Mouse (Mus musculus) embryonic facial prominence, embryonic 11.5 days (tissue): ENCODE data around the gene Enc1. TPM values are rescaled to one million over a fixed set of nuclear protein-coding genes. Genes with fewer than 3 reads are reported as not detected.

Experiments used
- ATAC-seq: fragments of 200-750 bp; cut with Nextera tagmentation; replicated peaks from 2 replicates; pipeline ENCODE4 v1.8.0; 2017; ENCODE audit warnings: low read depth; ENCODE audit not compliant: insufficient number of reproducible peaks, low FRiP score, low TSS enrichment
- DNase-seq: peaks from one replicate; pipeline ENCODE4 v3.0.0-alpha.2; 2015; ENCODE audit warnings: low spot score
- H3K27ac ChIP-seq: fragments of 300-500 bp; sonication (generic); replicated peaks from 2 replicates; pipeline ENCODE4 v1.5.1; 2014; ENCODE audit warnings: mild to moderate bottlenecking, low read depth, low read length, control low read depth
- H3K27me3 ChIP-seq: fragments of 300-500 bp; sonication (generic); 2 replicates; pipeline ENCODE4 v1.6.1; 2014; ENCODE audit warnings: mild to moderate bottlenecking, low read length, moderate library complexity, mixed read lengths; ENCODE audit not compliant: control insufficient read depth, insufficient read depth
- H3K36me3 ChIP-seq: fragments of 300-500 bp; sonication (generic); replicated peaks from 2 replicates; pipeline ENCODE4 v1.6.1; 2014; ENCODE audit warnings: low read depth, mild to moderate bottlenecking, low read length, moderate library complexity, mixed read lengths; ENCODE audit not compliant: control insufficient read depth, insufficient read depth
- H3K4me1 ChIP-seq: fragments of 300-500 bp; sonication (generic); 2 replicates; pipeline ENCODE4 v1.6.1; 2014; ENCODE audit warnings: low read length, mixed read lengths; ENCODE audit not compliant: control insufficient read depth, insufficient read depth
- H3K4me2 ChIP-seq: fragments of 300-500 bp; sonication (generic); 2 replicates; pipeline ENCODE4 v1.6.1; 2014; ENCODE audit warnings: low read depth, mild to moderate bottlenecking, control low read depth, low read length, moderate library complexity
- H3K4me3 ChIP-seq: fragments of 300-500 bp; sonication (generic); 2 replicates; pipeline ENCODE4 v1.5.1; 2014; ENCODE audit warnings: low read depth, low read length, control low read depth
- H3K9ac ChIP-seq: fragments of 300-500 bp; sonication (generic); replicated peaks from 2 replicates; pipeline ENCODE4 v1.6.1; 2014; ENCODE audit warnings: mild to moderate bottlenecking, control low read depth, low read length
- H3K9me3 ChIP-seq: fragments of 300-500 bp; sonication (generic); replicated peaks from 2 replicates; pipeline ENCODE4 v1.6.1; 2016; ENCODE audit warnings: mild to moderate bottlenecking, low read length, inconsistent platforms, mixed read lengths; ENCODE audit not compliant: control insufficient read depth
- WGBS: fragments of 180-500 bp; shearing (Covaris S2); extraction: QIAGEN DNeasy Blood & Tissue Kit; methylation state at CpG from one replicate; pipeline ENCODE4 v1.1.7; 2014; 5-methylcytosine and 5-hydroxymethylcytosine counted together
- polyA plus RNA-seq: library from polyadenylated mRNA; unstranded; fragments of >200 nt; fragmentation: Nextera tagmentation; extraction: Ambion mirVana; gene quantifications from 2 replicates; pipeline ENCODE4 v1.2.1, GENCODE M21; 2014

The Enc1 gene
- polyA plus RNA-seq, 1 experiment from 2014 or later = 8.3 TPM

GRCm38 (mm10) chr13:97271641-97272040 is 30.7 kb downstream of the Enc1 start:
- no peaks in the 10 kb centered on the region for H3K9me3 ChIP-seq
- 73% methylated on average over 6 of the region's 6 CpGs for WGBS
- H3K27me3 ChIP-seq = no peaks in the 10 kb centered on the region
- H3K9ac ChIP-seq = no peak overlapping the region
- H3K27ac ChIP-seq = no peak overlapping the region
- ATAC-seq = no peak
- H3K36me3 ChIP-seq = no peaks in the 10 kb centered on the region
- H3K4me1 ChIP-seq = no peaks in the 10 kb centered on the region
- no peak overlapping the region for H3K4me2 ChIP-seq
- H3K4me3 ChIP-seq = no peak overlapping the region
- no peak for DNase-seq

- H3K27me3 ChIP-seq = no peaks in the 10 kb centered on the region
- no peak overlapping the region for H3K4me2 ChIP-seq
- H3K27ac ChIP-seq = no peak overlapping the region
- no peak overlapping the region for H3K4me3 ChIP-seq
- no peak for DNase-seq
- H3K9ac ChIP-seq = no peak overlapping the region
- 64% methylated on average over 3 of the region's 3 CpGs for WGBS
- H3K36me3 ChIP-seq = no peaks in the 10 kb centered on the region
- no peaks in the 10 kb centered on the region for H3K9me3 ChIP-seq
- no peak for ATAC-seq
- no peaks in the 10 kb centered on the region for H3K4me1 ChIP-seq
Measured at GRCm38 (mm10) chr13:97274757-97275156, 33.9 kb downstream of the Enc1 start.

GRCm38 (mm10) chr13:97275482-97275881 is 34.6 kb downstream of the Enc1 start:
- DNase-seq (no peak), ATAC-seq (no peak)
- Histone ChIP-seq H3K4me1 (no peaks in the 10 kb centered on the region), H3K9me3 (no peaks in the 10 kb centered on the region), H3K9ac (no peak overlapping the region), H3K36me3 (no peaks in the 10 kb centered on the region), H3K27ac (no peak overlapping the region), H3K4me2 (no peak overlapping the region), H3K4me3 (no peak overlapping the region), H3K27me3 (no peaks in the 10 kb centered on the region)
- WGBS = 81% methylated on average over 10 of the region's 10 CpGs

- Histone ChIP-seq H3K36me3 (no peaks in the 10 kb centered on the region), H3K4me1 (no peaks in the 10 kb centered on the region; the same call in none of the 2 replicates), H3K9me3 (no peaks in the 10 kb centered on the region), H3K9ac (peak overlapping the region; percentile 4; the same call in 1 of the 2 replicates), H3K4me3 (no peak overlapping the region), H3K27ac (no peak overlapping the region), H3K4me2 (peak overlapping the region; percentile 32), H3K27me3 (peaks cover 2% of the 10 kb centered on the region; the same call in 1 of the 2 replicates)
- ATAC-seq (no peak), DNase-seq (peak; percentile 36)
- WGBS = 12% methylated on average over 26 of the region's 26 CpGs
Measured at GRCm38 (mm10) chr13:97282051-97282910, 41.4 kb downstream of the Enc1 start.

- H3K4me3 ChIP-seq = no peak overlapping the region
- ATAC-seq (no peak), DNase-seq (peak; percentile 35)
- H3K36me3 ChIP-seq = no peaks in the 10 kb centered on the region
- 4% methylated on average over 9 of the region's 9 CpGs for WGBS
- peaks cover 2% of the 10 kb centered on the region; the same call in 1 of the 2 replicates for H3K27me3 ChIP-seq
- H3K4me2 ChIP-seq = no peak overlapping the region
- no peak overlapping the region for H3K27ac ChIP-seq
- no peaks in the 10 kb centered on the region; the same call in none of the 2 replicates for H3K4me1 ChIP-seq
- H3K9me3 ChIP-seq = no peaks in the 10 kb centered on the region
- no peak overlapping the region for H3K9ac ChIP-seq
Measured at GRCm38 (mm10) chr13:97282911-97283281, 42.0 kb downstream of the Enc1 start.

GRCm38 (mm10) chr13:97287046-97287445 is 46.1 kb downstream of the Enc1 start:
- Histone ChIP-seq H3K4me3 (no peak overlapping the region), H3K4me2 (no peak overlapping the region), H3K4me1 (no peaks in the 10 kb centered on the region; the same call in none of the 2 replicates), H3K27me3 (peaks cover 2% of the 10 kb centered on the region; the same call in 1 of the 2 replicates), H3K9ac (no peak overlapping the region), H3K36me3 (no peaks in the 10 kb centered on the region), H3K9me3 (no peaks in the 10 kb centered on the region), H3K27ac (no peak overlapping the region)
- 84% methylated on average over 3 of the region's 3 CpGs for WGBS
- DNase-seq (no peak), ATAC-seq (no peak)

- no peak overlapping the region for H3K4me3 ChIP-seq
- no peak overlapping the region for H3K9ac ChIP-seq
- ATAC-seq = no peak
- H3K27ac ChIP-seq = no peak overlapping the region
- no peaks in the 10 kb centered on the region for H3K9me3 ChIP-seq
- H3K4me2 ChIP-seq = no peak overlapping the region
- H3K36me3 ChIP-seq = no peaks in the 10 kb centered on the region
- WGBS = 24% methylated on average over 3 of the region's 3 CpGs
- H3K27me3 ChIP-seq = no peaks in the 10 kb centered on the region
- H3K4me1 ChIP-seq = no peaks in the 10 kb centered on the region
- DNase-seq = peak; percentile 10
Measured at GRCm38 (mm10) chr13:97290747-97291146, 49.8 kb downstream of the Enc1 start.

GRCm38 (mm10) chr13:97291354-97291753 is 50.4 kb downstream of the Enc1 start:
- 77% methylated on average over 17 of the region's 17 CpGs for WGBS
- Histone ChIP-seq H3K9me3 (no peaks in the 10 kb centered on the region), H3K27me3 (no peaks in the 10 kb centered on the region), H3K4me2 (no peak overlapping the region), H3K4me1 (no peaks in the 10 kb centered on the region), H3K9ac (no peak overlapping the region), H3K36me3 (no peaks in the 10 kb centered on the region), H3K27ac (no peak overlapping the region), H3K4me3 (no peak overlapping the region)
- peak; percentile 22 for DNase-seq
- ATAC-seq = no peak
